Mouse (Mus musculus): ENCODE results near the gene Scn3b.

The Scn3b gene

GRCm38 (mm10) chr9:40268748-40269102 is 292 bp upstream of the Scn3b start:
- no peak for DNase-seq (ENCODE audit: extremely low spot score)

- no peak for DNase-seq (ENCODE audit: extremely low spot score)
Observed at GRCm38 (mm10) chr9:40269880-40270279, 863 bp downstream of the Scn3b start.

- no peak for DNase-seq (ENCODE audit: extremely low spot score)
Observed at GRCm38 (mm10) chr9:40271075-40271474, 2.1 kb downstream of the Scn3b start.

GRCm38 (mm10) chr9:40272822-40273221 is 3.8 kb downstream of the Scn3b start:
- no peak for DNase-seq (ENCODE audit: extremely low spot score)

- DNase-seq (ENCODE audit: extremely low spot score), result no peak
Observed at GRCm38 (mm10) chr9:40275904-40276303, 6.9 kb downstream of the Scn3b start.

GRCm38 (mm10) chr9:40277671-40278070 is 8.7 kb downstream of the Scn3b start:
- DNase-seq (ENCODE audit: extremely low spot score), result no peak

- no peak for DNase-seq (ENCODE audit: extremely low spot score)
Observed at GRCm38 (mm10) chr9:40279438-40279837, 10.4 kb downstream of the Scn3b start.

GRCm38 (mm10) chr9:40282968-40283367 is 14.0 kb downstream of the Scn3b start:
- no peak for DNase-seq (ENCODE audit: extremely low spot score)

GRCm38 (mm10) chr9:40292475-40292874 is 23.5 kb downstream of the Scn3b start:
- no peak for DNase-seq (ENCODE audit: extremely low spot score)

GRCm38 (mm10) chr9:40293286-40293685 is 24.3 kb downstream of the Scn3b start:
- no peak for DNase-seq (ENCODE audit: extremely low spot score)

GRCm38 (mm10) chr9:40293740-40294139 is 24.7 kb downstream of the Scn3b start:
- DNase-seq (ENCODE audit: extremely low spot score), result no peak

GRCm38 (mm10) chr9:40294210-40294609 is 25.2 kb downstream of the Scn3b start:
- DNase-seq (ENCODE audit: extremely low spot score), result no peak

GRCm38 (mm10) chr9:40294866-40295265 is 25.8 kb downstream of the Scn3b start:
- DNase-seq (ENCODE audit: extremely low spot score), result no peak

GRCm38 (mm10) chr9:40296251-40296650 is 27.2 kb downstream of the Scn3b start:
- DNase-seq (ENCODE audit: extremely low spot score), result no peak

- DNase-seq (ENCODE audit: extremely low spot score), result no peak
Observed at GRCm38 (mm10) chr9:40297969-40298368, 29.0 kb downstream of the Scn3b start.

- DNase-seq (ENCODE audit: extremely low spot score), result no peak
Observed at GRCm38 (mm10) chr9:40299323-40299722, 30.3 kb downstream of the Scn3b start.

GRCm38 (mm10) chr9:40300018-40300989 is 31.3 kb downstream of the Scn3b start:
- no peak for DNase-seq (ENCODE audit: extremely low spot score)

GRCm38 (mm10) chr9:40301475-40301874 is 32.5 kb downstream of the Scn3b start:
- no peak for DNase-seq (ENCODE audit: extremely low spot score)

GRCm38 (mm10) chr9:40302375-40302774 is 33.4 kb downstream of the Scn3b start:
- no peak for DNase-seq (ENCODE audit: extremely low spot score)

GRCm38 (mm10) chr9:40304243-40304642 is 35.2 kb downstream of the Scn3b start:
- DNase-seq (ENCODE audit: extremely low spot score), result no peak

- DNase-seq (ENCODE audit: extremely low spot score), result no peak
Observed at GRCm38 (mm10) chr9:40307311-40307710, 38.3 kb downstream of the Scn3b start.

GRCm38 (mm10) chr9:40309876-40310275 is 40.9 kb downstream of the Scn3b start:
- no peak for DNase-seq (ENCODE audit: extremely low spot score)

- DNase-seq (ENCODE audit: extremely low spot score), result no peak
Observed at GRCm38 (mm10) chr9:40311813-40312212, 42.8 kb downstream of the Scn3b start.

All from embryo, embryonic 9.5 days (tissue).